Mouse (Mus musculus) G1E (cell line): Measurements from ENCODE around the gene Slc6a14. TPM values are rescaled to one million over a fixed set of nuclear protein-coding genes. Genes with fewer than 3 reads are reported as not detected.

Source experiments
- ATAC-seq: 2 replicates; pipeline ENCODE4 v1.8.0; 2016; ENCODE audit warnings: mild to moderate bottlenecking; ENCODE audit not compliant: insufficient number of reproducible peaks, poor library complexity, low FRiP score, severe bottlenecking; ENCODE audit errors: extremely low read depth
- DNase-seq: peaks from one replicate; pipeline ENCODE4 v3.0.0; 2012; ENCODE audit warnings: low spot score
- H3K27me3 ChIP-seq: 2 replicates; pipeline ENCODE4 v1.6.1; 2012; ENCODE audit warnings: mild to moderate bottlenecking, low read length, inconsistent platforms; ENCODE audit not compliant: insufficient read depth
- H3K36me3 ChIP-seq: replicated peaks from 2 replicates; pipeline ENCODE3; 2012; ENCODE audit warnings: mild to moderate bottlenecking, inconsistent platforms
- H3K4me1 ChIP-seq: 2 replicates; pipeline ENCODE4 v1.6.1; 2012; ENCODE audit warnings: low read depth, low read length, inconsistent platforms, mixed read lengths; ENCODE audit not compliant: insufficient read depth
- H3K4me3 ChIP-seq: 2 replicates; pipeline ENCODE4 v1.5.1; 2012; ENCODE audit warnings: low read depth, mild to moderate bottlenecking, inconsistent platforms, low read length, moderate library complexity, mixed read lengths
- H3K9me3 ChIP-seq: replicated peaks from 2 replicates; pipeline ENCODE4 v1.6.1; 2012; ENCODE audit warnings: inconsistent platforms
- CTCF ChIP-seq: IDR thresholded peaks from 2 replicates; pipeline ENCODE4 v1.5.1; 2012; ENCODE audit warnings: low read depth, low read length, inconsistent platforms, mixed read lengths
- GATA1 ChIP-seq: IDR thresholded peaks from 2 replicates; pipeline ENCODE4 v1.6.1; 2012; ENCODE audit warnings: borderline replicate concordance, low read length, inconsistent platforms, mixed read lengths
- GATA2 ChIP-seq: IDR thresholded peaks from 2 replicates; pipeline ENCODE4 v1.6.1; 2012; ENCODE audit warnings: low read depth, low read length, inconsistent platforms, borderline replicate concordance
- POLR2AphosphoS5 ChIP-seq: IDR thresholded peaks from 2 replicates; pipeline ENCODE4 v1.6.1; 2012; ENCODE audit warnings: low read depth, low read length, inconsistent platforms; ENCODE audit not compliant: insufficient replicate concordance
- polyA plus RNA-seq: library from polyadenylated mRNA; stranded (reverse); fragments of >175 nt; gene quantifications from 2 replicates; pipeline ENCODE4 v1.2.3, GENCODE M21; 2012
- total RNA-seq, 2 experiments: library from RNA; stranded (forward) in 1 of 2; stranded (reverse) in 1 of 2; fragments of 200-1000 nt in 1 of 2; fragments of >200 nt in 1 of 2; fragmentation: Nextera tagmentation in 1 of 2; gene quantifications; 2 replicates each; pipeline ENCODE4 v1.2.3; 2014 to 2017

Gene Slc6a14
- total and polyA plus RNA-seq, 3 experiments = not detected

- ATAC-seq (no peak), DNase-seq (no peak)
- Histone ChIP-seq H3K4me3 (no peak overlapping the region), H3K9me3 (no peaks in the 10 kb centered on the region), H3K27me3 (no peaks in the 10 kb centered on the region), H3K36me3 (no peaks in the 10 kb centered on the region), H3K4me1 (no peaks in the 10 kb centered on the region)
- TF ChIP-seq POLR2AphosphoS5 = no peak
- TF ChIP-seq CTCF = no peak
Observed at GRCm38 (mm10) chrX:21716885-21717284, 2.2 kb downstream of the Slc6a14 start.

DNA sequence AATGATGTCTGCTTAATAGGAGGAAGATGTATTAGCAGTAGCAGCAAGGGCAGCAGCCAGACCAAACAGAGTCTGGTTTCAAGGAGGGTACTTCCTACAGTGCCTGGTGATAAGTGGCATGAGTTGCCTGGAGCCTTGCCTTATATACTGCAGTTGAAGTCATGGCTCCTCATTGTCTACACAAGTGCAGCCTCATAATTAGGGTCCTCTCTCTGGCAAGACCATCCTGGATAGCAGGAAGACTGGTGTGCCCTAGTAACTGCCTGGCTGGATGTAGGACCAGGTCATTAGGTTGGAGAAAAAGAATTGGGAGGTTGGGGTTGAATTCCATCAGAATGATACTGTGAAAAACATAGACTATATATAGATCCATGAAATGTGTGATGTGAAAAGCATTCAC lies 30.3 kb downstream of the Slc6a14 start, which contains the start of gene Gm28269:
Gm28269 (minus strand) TSS at position 101 of the 400 bp plus-strand sequence.
- no peaks in the 10 kb centered on the region for H3K36me3 ChIP-seq
- DNase-seq (no peak), ATAC-seq (no peak)
- no peak for TF ChIP-seq CTCF
- TF ChIP-seq GATA1 = no peak
- no peak for TF ChIP-seq GATA2
- no peak within 1 kb of the TSS for H3K4me3 ChIP-seq
- H3K27me3 ChIP-seq = no peaks in the 10 kb centered on the region
- no peaks in the 10 kb centered on the region for H3K9me3 ChIP-seq
- no peaks in the 10 kb centered on the region for H3K4me1 ChIP-seq

Other genes with a start within 250 kb of the Slc6a14 start
- not detected in 2 replicates for gene Agtr2, start 230.4 kb upstream of the Slc6a14 start, total RNA-seq (2014; fragmentation: Nextera tagmentation)
- gene Agtr2, start 230.4 kb upstream of the Slc6a14 start, total RNA-seq (2017) = 0.05 TPM in 1 of 2 replicates, not detected in the other
- not detected in 2 replicates for gene Agtr2, start 230.4 kb upstream of the Slc6a14 start, polyA plus RNA-seq
- not detected in 2 replicates for gene Gm28269, start 30.2 kb downstream of the Slc6a14 start, total RNA-seq (2014; fragmentation: Nextera tagmentation)
- not detected in 2 replicates for gene Gm28269, start 30.2 kb downstream of the Slc6a14 start, total RNA-seq (2017)
- not detected in 2 replicates for gene Gm28269, start 30.2 kb downstream of the Slc6a14 start, polyA plus RNA-seq